Mouse (Mus musculus) spleen, adult 2 months (tissue): ENCODE measurements around the gene Paqr4.

Experiments
- CTCF ChIP-seq: fragments of 200-500 bp; IDR thresholded peaks from 2 replicates; pipeline ENCODE4 v1.5.1; 2011; ENCODE audit warnings: mild to moderate bottlenecking, inconsistent platforms; ENCODE audit not compliant: insufficient read depth, insufficient read length, insufficient replicate concordance; ENCODE audit errors: extremely low read depth
- POLR2A ChIP-seq: fragments of 200-500 bp; IDR thresholded peaks from 2 replicates; pipeline ENCODE4 v1.6.1; 2011; ENCODE audit warnings: low read depth, low read length, inconsistent platforms

DNA sequence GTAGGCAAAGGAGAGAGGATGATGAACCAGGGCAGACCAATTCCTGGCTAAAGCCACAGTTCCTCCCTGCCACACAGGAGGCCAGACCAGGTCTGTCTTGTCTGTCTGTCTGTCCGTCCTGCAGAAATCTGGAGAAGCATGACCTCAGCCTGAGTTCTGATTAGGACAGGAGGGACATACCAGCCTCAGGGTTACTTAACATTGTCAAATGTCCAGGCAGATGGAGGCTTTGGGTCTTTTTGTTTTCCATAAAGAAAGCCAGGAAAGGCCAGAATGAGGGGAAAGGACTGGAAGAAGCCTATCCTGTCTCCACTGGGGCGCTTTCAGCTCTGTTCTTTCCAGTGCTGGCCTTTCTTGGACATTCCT, 1.8 kb downstream of the Paqr4 start:
- TF ChIP-seq POLR2A (no peak), CTCF (no peak)
